Mouse (Mus musculus) macrophage (primary cell): Measurements from ENCODE around the gene Fam171a2. TPM values are rescaled to one million over a fixed set of nuclear protein-coding genes. Genes with fewer than 3 reads are reported as not detected.

Experiments used
- H3K27ac ChIP-seq: fragments of 350-480 bp; formaldehyde crosslinking; 2 replicates; pipeline ENCODE4 v1.9.0; 2021
- H3K36me3 ChIP-seq: fragments of 350-480 bp; formaldehyde crosslinking; 2 replicates; pipeline ENCODE4 v1.9.0; 2021; ENCODE audit errors: inconsistent target
- H3K4me3 ChIP-seq: fragments of 350-480 bp; formaldehyde crosslinking; 2 replicates; pipeline ENCODE4 v1.9.0; 2021; ENCODE audit errors: inconsistent target
- H3K79me2 ChIP-seq: fragments of 350-480 bp; formaldehyde crosslinking; 2 replicates; pipeline ENCODE4 v1.9.0; 2021; ENCODE audit errors: inconsistent target
- WGBS: methylation state at CpG from one replicate; pipeline ENCODE4 v1.1.7; 2026; ENCODE audit warnings: inconsistent platforms; ENCODE audit not compliant: missing documents; 5-methylcytosine and 5-hydroxymethylcytosine counted together
- polyA plus RNA-seq: library from polyadenylated mRNA; stranded (reverse); fragments of 250-400 nt; gene quantifications from 3 replicates; pipeline ENCODE4 v1.2.4, GENCODE M21; 2018; ENCODE audit warnings: inconsistent platforms

Gene Fam171a2
- polyA plus RNA-seq, 1 experiment from 2014 or later = not detected

GRCm38 (mm10) chr11:102434816-102435705 is 12.4 kb downstream of the Fam171a2 start:
- peaks cover 37% of the 10 kb centered on the region for H3K36me3 ChIP-seq
- WGBS = 94% methylated on average over 11 of the region's 11 CpGs

GRCm38 (mm10) chr11:102434406-102434805 is 13.1 kb downstream of the Fam171a2 start:
- Histone ChIP-seq H3K27ac (no peak overlapping the region), H3K4me3 (no peak overlapping the region), H3K36me3 (peaks cover 37% of the 10 kb centered on the region), H3K79me2 (peaks cover 59% of the 10 kb centered on the region)
- WGBS = 24% methylated on average over 7 of the region's 7 CpGs

More at GRCm38 (mm10) chr11:102434816-102435705, 12.4 kb downstream of the Fam171a2 start:
- Histone ChIP-seq H3K27ac (no peak overlapping the region), H3K4me3 (no peak overlapping the region), H3K79me2 (peaks cover 52% of the 10 kb centered on the region)

- H3K4me3 ChIP-seq = peak overlapping the region; percentile 97; the same call in 1 of the 2 replicates
- H3K36me3 ChIP-seq = peaks cover 37% of the 10 kb centered on the region
- H3K27ac ChIP-seq = peak overlapping the region; percentile 99
- 94% methylated on average over 5 of the region's 7 CpGs for WGBS
- H3K79me2 ChIP-seq = peaks cover 61% of the 10 kb centered on the region
Measured at GRCm38 (mm10) chr11:102433866-102434265, 13.6 kb downstream of the Fam171a2 start.

GRCm38 (mm10) chr11:102432896-102433295 is 14.6 kb downstream of the Fam171a2 start:
- H3K4me3 ChIP-seq = peak overlapping the region; percentile 97
- 58% methylated on average over 6 of the region's 6 CpGs for WGBS
- H3K36me3 ChIP-seq = peaks cover 37% of the 10 kb centered on the region
- H3K27ac ChIP-seq = peak overlapping the region; percentile 99
- peaks cover 69% of the 10 kb centered on the region for H3K79me2 ChIP-seq

- H3K79me2 ChIP-seq = peaks cover 75% of the 10 kb centered on the region
- H3K27ac ChIP-seq = peak overlapping the region; percentile 99
- under 1% methylated on average over 13 of the region's 16 CpGs for WGBS
Measured at GRCm38 (mm10) chr11:102432115-102432843, 15.2 kb downstream of the Fam171a2 start.

GRCm38 (mm10) chr11:102431728-102432114 is 15.8 kb downstream of the Fam171a2 start:
- peaks cover 81% of the 10 kb centered on the region for H3K79me2 ChIP-seq
- H3K36me3 ChIP-seq = peaks cover 43% of the 10 kb centered on the region
- H3K27ac ChIP-seq = peak overlapping the region; percentile 99
- 37% methylated on average over 3 of the region's 3 CpGs for WGBS
- peak overlapping the region; percentile 97 for H3K4me3 ChIP-seq

More at GRCm38 (mm10) chr11:102432115-102432843, 15.2 kb downstream of the Fam171a2 start:
- Histone ChIP-seq H3K36me3 (peaks cover 38% of the 10 kb centered on the region), H3K4me3 (peak overlapping the region; percentile 97)

GRCm38 (mm10) chr11:102431018-102431645 is 16.4 kb downstream of the Fam171a2 start:
- H3K4me3 ChIP-seq = peak overlapping the region; percentile 97
- WGBS = 0% methylated on average over 7 of the region's 7 CpGs
- H3K79me2 ChIP-seq = peaks cover 87% of the 10 kb centered on the region
- peak overlapping the region; percentile 99 for H3K27ac ChIP-seq
- H3K36me3 ChIP-seq = peaks cover 39% of the 10 kb centered on the region

- Histone ChIP-seq H3K79me2 (peaks cover 86% of the 10 kb centered on the region), H3K4me3 (peak within 1 kb of the TSS; percentile 97), H3K36me3 (peaks cover 31% of the 10 kb centered on the region), H3K27ac (peak within 1 kb of the TSS; percentile 99)
- 0% methylated on average over 27 of the region's 29 CpGs for WGBS
Measured at GRCm38 (mm10) chr11:102430121-102431017, 17.1 kb downstream of the Fam171a2 start, which contains the start of gene Grn. Gene Grn (plus strand): TSS chr11:102430315.

GRCm38 (mm10) chr11:102429551-102429950 is 17.9 kb downstream of the Fam171a2 start:
- Histone ChIP-seq H3K36me3 (peaks cover 23% of the 10 kb centered on the region), H3K4me3 (peak overlapping the region; percentile 97), H3K27ac (peak overlapping the region; percentile 99), H3K79me2 (peaks cover 78% of the 10 kb centered on the region)
- 16% methylated on average over 3 of the region's 3 CpGs for WGBS

- H3K4me3 ChIP-seq = peak overlapping the region; percentile 97
- H3K36me3 ChIP-seq = peaks cover 20% of the 10 kb centered on the region
- peak overlapping the region; percentile 99 for H3K27ac ChIP-seq
- H3K79me2 ChIP-seq = peaks cover 73% of the 10 kb centered on the region
- 9% methylated on average over 8 of the region's 8 CpGs for WGBS
Measured at GRCm38 (mm10) chr11:102428981-102429540, 18.4 kb downstream of the Fam171a2 start.

- Histone ChIP-seq H3K27ac (peak overlapping the region; percentile 99), H3K4me3 (no peak overlapping the region), H3K36me3 (peaks cover 7% of the 10 kb centered on the region; the same call in 1 of the 2 replicates), H3K79me2 (peaks cover 40% of the 10 kb centered on the region)
- 37% methylated on average over 8 of the region's 8 CpGs for WGBS
Measured at GRCm38 (mm10) chr11:102425555-102426316, 21.7 kb downstream of the Fam171a2 start.

GRCm38 (mm10) chr11:102424666-102425065 is 22.8 kb downstream of the Fam171a2 start:
- WGBS = 70% methylated on average over 6 of the region's 6 CpGs
- Histone ChIP-seq H3K36me3 (peaks cover 7% of the 10 kb centered on the region; the same call in 1 of the 2 replicates), H3K4me3 (no peak overlapping the region; the same call in 1 of the 2 replicates), H3K79me2 (peaks cover 31% of the 10 kb centered on the region), H3K27ac (peak overlapping the region; percentile 99)
